Mouse (Mus musculus) left cerebral cortex, postnatal 36 days (tissue): ENCODE measurements at regions not wholly inside any gene's neighbourhood (a gene's known extent, or its start where the extent isn't known, plus 50 kb on each side); places are given as distances from the start of the nearest gene placed in this dataset.

Experiments used
- DNase-seq, 2 experiments: peaks; one replicate each; pipeline ENCODE4 v3.0.0; 2021 to 2022; ENCODE audit warnings: low spot score in 2 of 2, mixed read lengths in 1 of 2
- intact Hi-C: fragments of 180-260 bp; cut with DNase I; formaldehyde crosslinking; loops from one replicate; pipeline ENCODE4 v1.15.1; 2025

DNA sequence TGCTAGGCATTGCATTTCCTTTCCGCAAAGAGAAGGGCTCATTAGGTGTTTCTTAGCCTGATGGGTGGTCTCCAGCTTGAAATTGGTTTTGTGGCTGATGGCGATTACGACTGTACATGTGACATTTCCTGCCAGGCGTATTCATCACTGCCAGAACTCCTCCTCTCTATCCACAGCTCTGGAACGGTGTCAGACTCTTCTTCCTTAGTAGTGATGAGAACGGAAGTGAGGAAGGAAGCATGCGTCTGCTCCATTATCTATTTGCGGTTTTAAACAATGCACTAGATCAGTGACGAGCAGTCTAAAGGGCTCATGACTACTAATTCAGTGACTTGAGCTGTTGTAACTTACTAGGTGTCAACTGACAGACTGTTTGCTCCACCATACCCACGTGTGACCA, 248.2 kb downstream of the Pmp22 start:
- intact Hi-C loops: no loop called here
- no peak for DNase-seq

- intact Hi-C loops: no loop called here
- DNase-seq: no peak
Observed at GRCm38 (mm10) chr11:63388247-63388646, 259.5 kb downstream of the Pmp22 start.

GRCm38 (mm10) chr11:63391478-63391877, 262.7 kb downstream of the Pmp22 start:
- intact Hi-C loops: loop anchor here (5.0 kb wide), 2 partner anchors 124 to 174 kb away; no protein-coding TSS in a partner anchor
- DNase-seq: no peak

GRCm38 (mm10) chr11:63392378-63392777, 263.6 kb downstream of the Pmp22 start:
- peak in 1 of 2 experiments; percentile 6 for DNase-seq

DNA sequence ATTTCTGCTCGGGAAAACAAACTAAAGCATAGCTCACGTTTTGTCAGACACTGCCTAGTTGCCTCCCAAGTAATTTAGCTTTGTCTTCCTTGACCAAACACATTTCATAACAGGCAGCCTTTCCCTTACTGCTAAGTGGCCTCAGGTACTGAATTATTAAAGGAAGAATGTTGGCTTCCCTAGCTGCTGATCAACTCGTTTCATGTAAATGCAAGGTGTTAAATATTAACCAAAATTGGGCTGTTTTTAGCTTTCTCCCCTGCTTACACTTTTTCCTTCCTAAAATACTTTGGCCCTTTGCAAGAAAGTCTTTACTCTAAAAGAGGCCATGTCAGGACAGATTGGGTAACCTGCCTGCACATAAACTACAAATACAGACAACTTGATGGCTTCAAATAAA, 265.4 kb downstream of the Pmp22 start:
- intact Hi-C loops: loop anchor here (5.0 kb wide), 2 partner anchors 127 to 177 kb away; no protein-coding TSS in a partner anchor
- DNase-seq: no peak

More at GRCm38 (mm10) chr11:63392378-63392777, 263.6 kb downstream of the Pmp22 start:
- intact Hi-C loops: loop anchor here (5.0 kb wide), 2 partner anchors 125 to 175 kb away; no protein-coding TSS in a partner anchor

DNA sequence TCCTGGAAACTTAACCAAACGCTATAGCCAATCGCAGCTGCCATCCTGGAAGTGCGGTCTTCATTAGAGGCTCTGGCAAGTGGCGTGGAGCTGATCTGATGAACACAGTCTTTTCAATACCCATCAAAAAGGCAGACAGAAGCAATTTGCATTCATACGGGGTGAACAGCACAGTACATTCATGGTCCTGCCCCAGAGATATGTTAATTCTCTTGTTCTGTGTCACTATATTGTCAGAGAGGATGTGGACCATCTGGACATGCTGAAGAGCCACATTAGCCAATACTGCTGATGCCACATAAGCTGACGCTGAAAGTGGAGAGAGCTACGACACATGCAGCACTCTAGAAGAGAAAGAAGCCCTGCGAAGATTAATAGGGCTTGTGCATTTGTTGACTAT, 267.6 kb downstream of the Pmp22 start:
- intact Hi-C loops: no loop called here
- no peak for DNase-seq

GRCm38 (mm10) chr11:63402741-63403140, 274.0 kb downstream of the Pmp22 start:
- intact Hi-C loops: loop anchor here (5.0 kb wide), 4 partner anchors 515 to 1565 kb away; partner anchors contain the start of genes F930015N05Rik and Hs3st3a1
- no peak for DNase-seq

GRCm38 (mm10) chr11:63404719-63405118, 275.9 kb downstream of the Pmp22 start:
- peak; percentile 62 to 66 for DNase-seq
- intact Hi-C loops: loop anchor here (5.0 kb wide), 4 partner anchors 513 to 1563 kb away; partner anchors contain the start of genes F930015N05Rik and Hs3st3a1

- intact Hi-C loops: no loop called here
- DNase-seq: no peak
Observed at GRCm38 (mm10) chr11:63409431-63409830, 280.6 kb downstream of the Pmp22 start.

DNA sequence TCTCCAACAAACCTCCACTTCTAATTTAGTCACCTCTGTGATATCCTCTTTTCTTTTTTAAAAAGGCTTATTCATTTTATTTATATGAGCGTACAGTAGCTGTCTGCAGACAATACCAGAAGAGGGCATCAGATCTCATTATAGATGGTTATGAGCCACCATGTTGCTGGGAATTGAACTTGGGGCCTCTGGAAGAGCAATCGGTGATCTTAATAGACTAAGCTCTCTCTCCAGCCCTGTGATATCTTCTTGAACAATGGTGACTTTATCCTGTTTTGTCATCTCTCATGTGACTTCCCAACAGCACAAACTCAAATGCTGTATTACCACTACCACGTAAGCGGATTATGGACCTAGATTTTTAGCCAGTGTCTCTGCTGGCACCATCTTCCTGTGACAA, 282.1 kb downstream of the Pmp22 start:
- intact Hi-C loops: no loop called here
- DNase-seq: no peak

DNA sequence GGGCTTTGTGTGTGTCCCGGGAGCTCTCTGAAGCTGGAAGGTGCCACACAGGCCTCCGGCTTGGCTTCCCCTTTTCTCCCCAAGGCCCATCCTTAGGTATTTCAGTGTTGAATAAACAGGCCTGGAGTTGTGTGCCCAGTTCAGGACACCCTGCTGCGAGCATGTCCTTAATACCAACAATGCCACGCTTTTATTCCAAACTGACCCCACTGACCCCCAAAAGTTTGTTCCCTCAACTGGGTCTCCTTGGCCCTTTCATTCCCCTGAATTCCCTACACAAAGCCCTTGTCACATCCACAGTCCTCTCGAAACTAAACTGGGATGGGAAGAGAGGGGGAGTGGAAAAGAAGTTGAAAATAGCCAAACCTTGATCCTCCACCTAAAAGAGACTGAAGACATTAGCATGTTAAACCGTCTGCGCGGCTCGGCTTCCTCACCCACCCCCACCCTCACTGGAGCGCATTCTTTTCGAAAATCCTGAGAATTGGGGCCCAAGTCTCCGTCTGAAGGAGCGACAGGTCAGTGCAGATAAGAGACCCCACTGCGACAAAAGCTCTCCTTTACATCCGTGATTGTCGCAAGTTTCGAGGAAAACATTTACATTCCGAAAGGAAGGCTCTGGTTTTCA, 283.7 kb downstream of the Pmp22 start:
- intact Hi-C loops: no loop called here
- DNase-seq: no peak

- no peak for DNase-seq
- intact Hi-C loops: no loop called here
Observed at GRCm38 (mm10) chr11:63413106-63413505, 284.3 kb downstream of the Pmp22 start.

- no peak for DNase-seq
- intact Hi-C loops: no loop called here
Observed at GRCm38 (mm10) chr11:63413621-63414020, 284.8 kb downstream of the Pmp22 start.

GRCm38 (mm10) chr11:63418042-63418776, 289.4 kb downstream of the Pmp22 start:
- DNase-seq: no peak
- intact Hi-C loops: no loop called here

DNA sequence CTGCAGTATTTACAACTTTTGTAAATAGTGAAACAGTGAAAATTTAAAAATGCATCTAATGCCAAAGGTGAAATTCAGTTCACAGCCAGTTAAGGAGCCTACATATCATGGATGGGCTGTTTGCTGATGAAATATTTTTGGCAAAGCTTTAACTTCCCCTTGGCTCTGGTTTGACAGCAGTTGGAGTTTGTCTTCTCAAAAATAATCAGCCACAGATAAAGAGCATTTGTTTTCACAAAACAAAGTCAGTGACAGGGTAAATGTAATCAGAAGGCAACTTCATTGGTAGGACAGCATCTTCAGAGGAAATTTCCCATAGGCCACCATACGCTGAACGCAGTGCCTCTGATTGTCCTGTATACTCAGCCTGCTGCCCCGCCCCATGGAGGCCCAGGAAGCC, 291.6 kb downstream of the Pmp22 start:
- intact Hi-C loops: no loop called here

DNA sequence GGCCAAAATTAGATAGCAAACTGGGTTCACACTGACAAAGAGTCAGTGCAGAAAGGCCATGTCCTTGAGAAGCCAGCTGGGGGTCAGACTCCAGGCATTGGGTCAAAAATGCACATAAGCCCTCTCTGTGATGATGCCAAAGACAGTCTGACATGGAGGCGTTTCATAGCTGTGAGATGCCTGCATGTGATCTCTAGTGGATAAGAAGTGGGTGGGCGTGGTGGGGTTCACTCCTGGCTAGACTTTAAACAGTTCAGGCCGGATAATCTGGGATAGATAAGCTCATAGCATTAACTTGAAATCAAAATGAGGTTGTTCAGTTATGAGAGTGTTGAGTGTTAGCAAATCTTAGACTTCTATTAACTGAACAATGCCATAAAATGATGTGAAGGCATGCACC, 293.3 kb downstream of the Pmp22 start:
- DNase-seq: no peak
- intact Hi-C loops: no loop called here

More for the DNA sequence above, 291.6 kb downstream of the Pmp22 start:
- no peak for DNase-seq

DNA sequence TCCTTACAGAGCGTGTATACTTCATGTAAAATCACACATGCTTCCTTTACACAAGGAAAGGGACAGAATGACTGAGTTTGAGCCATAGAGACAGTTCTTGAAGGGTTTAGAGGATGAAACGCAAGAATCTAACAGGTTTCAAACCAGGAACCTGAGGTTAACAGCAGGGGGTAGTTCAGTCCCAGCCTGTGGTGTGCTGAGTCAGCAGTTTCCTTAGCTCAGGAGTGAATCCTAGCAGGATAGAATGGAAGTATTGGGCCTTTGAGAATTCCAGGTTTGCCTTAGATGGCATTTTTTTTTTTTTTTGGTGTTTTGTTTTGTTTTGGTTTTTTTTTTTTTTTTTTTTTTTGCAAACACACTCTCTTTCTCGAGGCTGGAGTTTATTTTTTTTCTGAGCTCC, 295.5 kb downstream of the Pmp22 start:
- intact Hi-C loops: no loop called here

GRCm38 (mm10) chr11:63425741-63426140, 297.0 kb downstream of the Pmp22 start:
- DNase-seq: no peak
- intact Hi-C loops: no loop called here

More for the DNA sequence above, 295.5 kb downstream of the Pmp22 start:
- DNase-seq: no peak

GRCm38 (mm10) chr11:63453786-63454185, 325.0 kb downstream of the Pmp22 start:
- intact Hi-C loops: no loop called here
- DNase-seq: no peak

DNA sequence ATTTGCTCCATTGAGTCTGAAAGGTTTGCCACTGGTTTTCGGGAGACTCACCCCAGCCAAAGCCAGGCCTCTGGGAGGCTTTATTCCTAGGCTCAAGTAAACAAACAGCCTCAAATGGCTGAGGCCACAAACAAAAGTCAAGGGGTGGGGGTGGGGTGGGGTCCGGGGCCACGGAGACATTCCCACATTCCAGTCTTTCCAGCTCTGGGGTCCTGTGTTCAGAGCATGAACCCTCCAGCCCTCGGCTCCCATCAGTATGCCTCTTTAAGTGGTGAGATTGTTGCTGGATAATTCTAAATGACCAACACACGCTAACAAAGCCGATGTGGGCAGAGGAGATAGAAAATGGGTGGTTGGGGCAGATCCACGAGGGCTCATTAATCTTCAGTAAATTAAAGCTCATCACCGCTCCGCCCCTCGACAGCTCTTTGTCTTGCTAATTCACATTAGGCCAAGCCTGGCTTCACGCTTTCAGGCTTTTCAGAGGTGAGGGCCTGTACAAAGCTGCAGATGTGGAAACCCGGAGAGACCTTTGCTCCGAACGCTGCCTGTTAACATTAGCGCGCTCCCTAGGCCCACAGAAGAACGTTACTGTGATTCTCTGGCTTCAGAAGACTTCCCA, 326.2 kb downstream of the Pmp22 start:
- intact Hi-C loops: no loop called here
- no peak for DNase-seq
